Mouse (Mus musculus) G1E (cell line): ENCODE results near the gene Crhr2.

Source experiments
- CTCF ChIP-seq: IDR thresholded peaks from 2 replicates; pipeline ENCODE4 v1.5.1; 2012; ENCODE audit warnings: low read depth, low read length, inconsistent platforms, mixed read lengths
- GATA1 ChIP-seq: IDR thresholded peaks from 2 replicates; pipeline ENCODE4 v1.6.1; 2012; ENCODE audit warnings: borderline replicate concordance, low read length, inconsistent platforms, mixed read lengths

DNA sequence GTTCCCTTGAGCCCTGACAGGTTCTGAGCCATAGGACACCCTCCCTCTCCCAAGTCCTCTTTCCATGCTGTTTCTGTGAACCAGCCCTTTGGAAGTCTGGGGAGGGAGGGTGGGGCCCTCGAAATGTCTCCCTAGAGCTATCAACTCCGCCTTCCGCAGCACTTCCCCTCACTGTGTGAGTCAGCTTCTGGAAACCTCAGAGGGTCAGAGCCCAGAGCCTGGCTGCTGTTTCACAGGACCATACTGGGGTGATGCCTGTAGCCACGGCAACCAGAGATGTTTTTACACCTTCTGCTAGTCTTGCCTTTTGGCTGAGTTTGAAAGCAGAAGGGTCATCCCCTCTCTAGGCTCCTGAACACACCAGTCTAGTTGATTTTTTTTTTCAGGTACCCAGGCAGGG lies 9.8 kb downstream of the Crhr2 start:
- no peak for TF ChIP-seq CTCF
- TF ChIP-seq GATA1: no peak
